Comparison of ENCODE assay signal across 8 mouse cellular contexts in the genomic region with DNA sequence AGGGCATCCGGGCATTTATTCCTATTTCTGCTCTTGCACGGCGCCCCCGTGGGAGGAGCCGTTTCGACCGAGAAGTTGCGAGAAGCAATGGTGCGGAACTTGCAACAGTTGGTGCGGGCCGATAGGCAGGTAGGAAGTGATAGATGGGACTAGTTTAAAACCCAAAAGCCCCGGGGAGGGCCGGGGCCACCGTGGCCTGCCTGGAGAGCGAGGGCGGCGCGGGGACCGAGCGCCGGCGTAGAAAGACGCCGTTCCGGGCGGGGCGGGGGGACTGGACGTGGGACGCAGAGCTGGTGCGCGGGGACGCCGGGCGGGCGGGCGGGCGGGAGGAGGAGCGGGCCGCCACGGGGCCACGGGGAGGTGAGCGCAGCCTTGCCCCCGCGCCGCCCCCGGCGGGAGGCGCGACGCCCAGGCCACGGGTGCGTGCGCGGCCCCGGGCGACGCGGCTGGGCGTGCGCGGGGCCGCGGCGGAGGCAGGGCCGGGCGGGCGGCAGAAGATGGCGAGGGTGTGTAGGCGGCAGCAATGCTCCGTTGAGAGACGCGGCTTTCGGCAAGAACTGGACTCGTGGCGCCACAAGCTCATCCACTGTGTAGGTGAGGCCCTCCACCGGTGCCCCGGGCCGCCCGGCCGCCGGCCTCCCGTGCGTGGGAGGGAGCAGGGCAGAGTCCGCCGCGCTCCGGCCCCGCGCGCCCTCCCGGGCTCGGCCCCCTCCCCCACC. TPM values are rescaled to one million over a fixed set of nuclear protein-coding genes. Genes with fewer than 3 reads are reported as not detected.
DNase-seq lines count a peak whose midpoint lies in the region; ATAC-seq and TF ChIP-seq lines count a peak whose summit lies in the region.

Gene Lcor (plus strand): TSS at position 448 of the 719 bp plus-strand sequence.

- peaks cover 7% of the 10 kb centered on the region; the same call in 1 of the 2 replicates for H3K4me1 ChIP-seq in cortical plate, adult 2 months (ENCODE audit: control insufficient read depth, insufficient read depth, low read length)

- TF ChIP-seq POLR2A in cortical plate, adult 2 months (IDR thresholded peaks at IDR 0.05; ENCODE audit: extremely low read depth, insufficient read depth, low read length): peak; percentile 75; the same call in 1 of the 2 replicates

- peak within 1 kb of the TSS; percentile 97 for H3K4me3 ChIP-seq in cortical plate, adult 2 months (ENCODE audit: insufficient read depth, low read length)

- no peak for TF ChIP-seq CTCF in cortical plate, adult 2 months (IDR thresholded peaks at IDR 0.05; ENCODE audit: extremely low read depth, insufficient read depth, low read length)

- H3K27ac ChIP-seq in cortical plate, adult 2 months (ENCODE audit: insufficient read depth, low read length): peak within 1 kb of the TSS; percentile 100

- intact Hi-C loops in left cerebral cortex, postnatal 10 days (cut with DNase I): loop anchor here (5.0 kb wide), 1 partner anchor 165 kb away; no protein-coding TSS in a partner anchor

- peak; percentile 78 for DNase-seq in adipocyte (ENCODE audit: low spot score)
- peak; percentile 82 for DNase-seq in gastrocnemius, postnatal 10 days
- peak; percentile 65 to 90 for DNase-seq in left cerebral cortex, postnatal 10 days (ENCODE audit: extremely low spot score in 1 of 2, low spot score in 2 of 2)
- peak; percentile 78 for DNase-seq in right cerebral cortex, postnatal 14 days
- peak; percentile 78 for DNase-seq in urinary bladder, postnatal 25 days (ENCODE audit: low spot score)

- peak; percentile 73 for ATAC-seq in inflammation-experienced regulatory T-cells, adult 6 months
- ATAC-seq in megakaryocyte progenitor cell, adult 5-6 weeks (replicated peaks; ENCODE audit: poor library complexity): peak; percentile 68

RNA-seq across cellular contexts. Expression of gene Lcor, which starts in this region (rescaled TPM):
- polyA plus RNA-seq in cortical plate, adult 2 months (2012; rRNA removed): 3.4 and 3.5 TPM in 2 replicates
- 10 to 100 TPM; 14.9 to 20.0 TPM for total RNA-seq in gastrocnemius, postnatal 10 days (2021)
- 10 to 100 TPM; 12.8 to 22.3 (median 15.7) TPM for polyA plus RNA-seq in inflammation-experienced regulatory T-cells, adult 6 months (2017; shearing (Covaris generic))
- total RNA-seq in left cerebral cortex, postnatal 10 days (2021): 10 to 100 TPM; 17.3 to 18.7 TPM
- 9.7 and 11.7 TPM in 2 replicates for total RNA-seq in megakaryocyte progenitor cell, adult 5-6 weeks (2015)
- total RNA-seq in megakaryocyte progenitor cell, adult 5-6 weeks (2017): 11.6 and 17.4 TPM in 2 replicates

Comparison
In these comparisons a context has a peak if more than half of its experiments do, and no peak if none do; other contexts are left out.
1. Peak in every context shown above with its lines: DNase-seq, ATAC-seq, H3K4me3 ChIP-seq and H3K27ac ChIP-seq.